19 mouse cellular contexts compared by ENCODE assay signal in the genomic region with DNA sequence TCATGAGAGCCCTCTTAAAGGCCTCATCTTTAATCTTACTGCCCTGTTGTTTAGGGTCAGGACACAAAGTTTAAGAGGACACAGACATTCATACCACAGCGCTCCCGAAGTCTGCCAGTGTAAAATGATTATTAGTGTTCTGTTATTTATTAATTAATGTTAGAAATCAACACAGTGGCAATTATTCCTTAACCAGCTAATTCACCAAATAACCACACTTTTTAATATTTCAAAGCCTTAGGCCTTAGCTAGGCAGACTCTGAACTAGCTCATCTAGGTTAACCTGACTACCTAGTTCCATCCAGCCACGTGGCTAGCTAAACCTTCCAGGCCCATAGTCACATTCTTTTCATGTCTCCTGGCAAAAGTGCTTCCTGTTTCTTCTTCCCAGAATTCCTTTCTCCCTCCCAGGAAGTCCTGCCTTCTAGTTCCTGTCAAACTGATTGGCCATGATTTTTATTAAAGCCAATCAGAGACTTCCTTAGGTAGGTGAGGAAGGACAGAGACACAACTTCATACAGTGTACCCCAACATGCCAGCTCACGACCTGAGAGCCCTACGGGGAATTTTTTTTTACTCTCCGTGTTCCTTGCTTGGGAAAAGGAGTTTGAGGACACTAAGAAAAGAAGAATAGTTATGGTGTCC. TPM values are rescaled to one million over a fixed set of nuclear protein-coding genes. Genes with fewer than 3 reads are reported as not detected.
DNase-seq lines count a peak whose midpoint lies in the region; ATAC-seq and TF ChIP-seq lines count a peak whose summit lies in the region.
"Had no signal": no experiment of that assay in that cellular context is flagged by ENCODE, and none has a peak within 500 bp of the region (broad histone marks: within the 10 kb centered on the region; RNA-seq: fewer than 3 reads in every experiment).

No protein-coding gene starts in this region.

- intact Hi-C loops in left cerebral cortex, postnatal 10 days (cut with DNase I), result no loop called here

- ATAC-seq in midbrain, embryonic 11.5 days (ENCODE audit: low FRiP score), result no peak
- no peak for ATAC-seq in midbrain, embryonic 15.5 days (replicated peaks)
- no peak for ATAC-seq in liver, embryonic 14.5 days (ENCODE audit: insufficient read depth)
- no peak for ATAC-seq in CD4-positive, CD25-positive, alpha-beta regulatory T cell, adult 4 months
- ATAC-seq: forebrain, postnatal 0 days; inflammation-experienced regulatory T-cells, adult 6 months had no signal

- H3K36me3 ChIP-seq in kidney, adult 2 months (ENCODE audit: control insufficient read depth, insufficient read depth, low read length), result peaks cover 5% of the 10 kb centered on the region
- H3K36me3 ChIP-seq in midbrain, embryonic 11.5 days (ENCODE audit: control insufficient read depth, insufficient read depth, low read length), result no peaks in the 10 kb centered on the region
- H3K36me3 ChIP-seq in midbrain, embryonic 15.5 days (replicated peaks), result no peaks in the 10 kb centered on the region
- peaks cover 82% of the 10 kb centered on the region for H3K36me3 ChIP-seq in liver, embryonic 14.5 days (replicated peaks; ENCODE audit: control insufficient read depth, insufficient read depth, low read depth)
- H3K36me3 ChIP-seq: forebrain, embryonic 10.5 days; limb, embryonic 12.5 days; midbrain, embryonic 10.5 days; neural tube, embryonic 12.5 days had no signal

- H3K4me3 ChIP-seq in kidney, adult 2 months (ENCODE audit: insufficient read depth, low read depth, low read length), result no peak overlapping the region
- H3K4me3 ChIP-seq in midbrain, embryonic 11.5 days (ENCODE audit: low read depth, low read length), result no peak overlapping the region
- H3K4me3 ChIP-seq in midbrain, embryonic 15.5 days, result no peak overlapping the region
- H3K4me3 ChIP-seq in liver, embryonic 14.5 days (ENCODE audit: insufficient read depth in 1 of 2, low read depth in 2 of 2, low read length in 2 of 2), result no peak overlapping the region
- H3K4me3 ChIP-seq: embryonic facial prominence, embryonic 15.5 days; forebrain, embryonic 10.5 days; hindbrain, embryonic 13.5 days; limb, embryonic 12.5 days; midbrain, embryonic 10.5 days; neural tube, embryonic 12.5 days had no signal

- DNase-seq in kidney, adult 2 months, result peak; percentile 70
- DNase-seq in kidney, postnatal 10 days, result no peak
- DNase-seq in midbrain, embryonic 11.5 days (ENCODE audit: low spot score, missing footprints), result peak; percentile 76
- DNase-seq in liver, embryonic 14.5 days (ENCODE audit: low read depth in 3 of 3, low spot score in 3 of 3), result no peak
- DNase-seq in left cerebral cortex, postnatal 10 days (ENCODE audit: extremely low spot score in 1 of 2, low spot score in 2 of 2), result no peak
- DNase-seq: forebrain, postnatal 0 days; lung, embryonic 14.5 days; lung, postnatal 4 days had no signal

- 63% methylated on average over 6 of the region's 6 CpGs for WGBS in kidney, adult 2 months
- 93% methylated on average over 6 of the region's 6 CpGs for WGBS in midbrain, embryonic 11.5 days
- 88% methylated on average over 6 of the region's 6 CpGs for WGBS in midbrain, embryonic 15.5 days
- WGBS in liver, embryonic 14.5 days (ENCODE audit: insufficient replicate concordance), result 83% methylated on average over 6 of the region's 6 CpGs

- peaks cover 25% of the 10 kb centered on the region for H3K4me1 ChIP-seq in kidney, adult 2 months (ENCODE audit: control insufficient read depth, insufficient read depth, low read length)
- 0 out of 2 replicates have a peak, but pooled peaks cover 2% of the 10 kb centered on the region for H3K4me1 ChIP-seq in midbrain, embryonic 11.5 days (ENCODE audit: control insufficient read depth, insufficient read depth, low read length)
- H3K4me1 ChIP-seq in midbrain, embryonic 15.5 days, result peaks cover 9% of the 10 kb centered on the region
- H3K4me1 ChIP-seq in liver, embryonic 14.5 days (replicated peaks; ENCODE audit: control insufficient read depth in 2 of 2, insufficient read depth in 2 of 2, low read length in 1 of 2), result peaks cover 67 to 74% of the 10 kb centered on the region in 2 experiments

- TF ChIP-seq POLR2A in kidney, adult 2 months (IDR thresholded peaks at IDR 0.05; ENCODE audit: low read depth, low read length), result no peak

- no peak for TF ChIP-seq EP300 in liver, embryonic 14.5 days (IDR thresholded peaks at IDR 0.05; ENCODE audit: low read depth)

- no peaks in the 10 kb centered on the region for H3K9me3 ChIP-seq in midbrain, embryonic 11.5 days (ENCODE audit: control insufficient read depth, low read length)
- no peaks in the 10 kb centered on the region for H3K9me3 ChIP-seq in midbrain, embryonic 15.5 days
- no peaks in the 10 kb centered on the region for H3K9me3 ChIP-seq in liver, embryonic 14.5 days (ENCODE audit: control insufficient read depth, low read length)
- H3K9me3 ChIP-seq: embryonic facial prominence, embryonic 15.5 days; forebrain, embryonic 10.5 days; G1E; hindbrain, embryonic 13.5 days; limb, embryonic 12.5 days; midbrain, embryonic 10.5 days; neural tube, embryonic 12.5 days had no signal

- H3K4me2 ChIP-seq in midbrain, embryonic 11.5 days, result no peak overlapping the region
- no peak overlapping the region for H3K4me2 ChIP-seq in midbrain, embryonic 15.5 days
- peak overlapping the region; percentile 1; the same call in 1 of the 2 replicates for H3K4me2 ChIP-seq in liver, embryonic 14.5 days (ENCODE audit: low read depth)
- H3K4me2 ChIP-seq: embryonic facial prominence, embryonic 15.5 days; hindbrain, embryonic 13.5 days; limb, embryonic 12.5 days; lung, embryonic 14.5 days; neural tube, embryonic 12.5 days had no signal

- H3K27ac ChIP-seq in kidney, adult 2 months (ENCODE audit: insufficient read depth, low read depth, low read length), result peak overlapping the region; percentile 97
- no peak overlapping the region for H3K27ac ChIP-seq in midbrain, embryonic 11.5 days (ENCODE audit: low read depth, low read length)
- no peak overlapping the region for H3K27ac ChIP-seq in midbrain, embryonic 15.5 days
- H3K27ac ChIP-seq in liver, embryonic 14.5 days, result peak overlapping the region; percentile 100
- H3K27ac ChIP-seq: embryonic facial prominence, embryonic 15.5 days; hindbrain, embryonic 13.5 days; limb, embryonic 12.5 days; midbrain, embryonic 10.5 days; neural tube, embryonic 12.5 days; stomach, postnatal 0 days had no signal

- no peak overlapping the region for H3K9ac ChIP-seq in midbrain, embryonic 11.5 days (ENCODE audit: low read length)
- no peak overlapping the region for H3K9ac ChIP-seq in midbrain, embryonic 15.5 days
- H3K9ac ChIP-seq in liver, embryonic 14.5 days (replicated peaks), result peak overlapping the region; percentile 31
- H3K9ac ChIP-seq: embryonic facial prominence, embryonic 15.5 days; forebrain, postnatal 0 days; hindbrain, embryonic 13.5 days; limb, embryonic 12.5 days; lung, embryonic 14.5 days; neural tube, embryonic 12.5 days had no signal

- TF ChIP-seq CTCF in kidney, adult 2 months (conservative IDR thresholded peaks at IDR 0.05; ENCODE audit: insufficient read depth, insufficient read length, low read depth, low read length), result no peak
- TF ChIP-seq CTCF in liver, embryonic 14.5 days (IDR thresholded peaks at IDR 0.05; ENCODE audit: low read depth), result no peak

- no peaks in the 10 kb centered on the region for H3K27me3 ChIP-seq in kidney, adult 2 months (replicated peaks; ENCODE audit: control insufficient read depth, insufficient read depth, low read length)
- H3K27me3 ChIP-seq in midbrain, embryonic 11.5 days (ENCODE audit: control insufficient read depth, insufficient read depth, low read length), result no peaks in the 10 kb centered on the region
- no peaks in the 10 kb centered on the region for H3K27me3 ChIP-seq in midbrain, embryonic 15.5 days (replicated peaks)
- no peaks in the 10 kb centered on the region for H3K27me3 ChIP-seq in liver, embryonic 14.5 days (ENCODE audit: control insufficient read depth, insufficient read depth, low read length)
- H3K27me3 ChIP-seq: embryonic facial prominence, embryonic 15.5 days; hindbrain, embryonic 13.5 days; limb, embryonic 12.5 days; neural tube, embryonic 12.5 days had no signal

RNA-seq across cellular contexts. Expression of a gene that starts 17.7 kb away (rescaled TPM):
- polyA plus RNA-seq in kidney, adult 2 months (2012; rRNA removed), result 128 and 131 TPM in 2 replicates
- 19.5 and 20.5 TPM in 2 replicates for polyA plus RNA-seq in midbrain, embryonic 11.5 days (2014; fragmentation: Nextera tagmentation; extraction: Ambion mirVana)
- polyA plus RNA-seq in midbrain, embryonic 15.5 days (2015; fragmentation: Nextera tagmentation; extraction: Ambion mirVana), result 29.5 and 31.7 TPM in 2 replicates
- polyA plus RNA-seq in liver, embryonic 14.5 days (2012; rRNA removed), result 116 and 155 TPM in 2 replicates
- 295 and 311 TPM in 2 replicates for polyA plus RNA-seq in liver, embryonic 14.5 days (2014; fragmentation: Nextera tagmentation; extraction: Ambion mirVana)
- total RNA-seq in left cerebral cortex, postnatal 10 days (2021), result 10 to 100 TPM; 32.9 to 34.9 TPM
- under 1 TPM in 1 of 2 experiments, not detected in 1; 0.46 TPM for polyA plus RNA-seq in CD4-positive, CD25-positive, alpha-beta regulatory T cell, adult 4 months (2017; shearing (Covaris generic))

Comparison
In these comparisons a context has a peak if more than half of its experiments do, and no peak if none do; other contexts are left out.
1. DNase-seq: peak in kidney, adult 2 months (single experiment) and midbrain, embryonic 11.5 days (single experiment); none in kidney, postnatal 10 days (single experiment), liver, embryonic 14.5 days (0 of 3) and left cerebral cortex, postnatal 10 days (0 of 2).
2. H3K27ac ChIP-seq: peak in kidney, adult 2 months (single experiment) and liver, embryonic 14.5 days (single experiment); none in midbrain, embryonic 11.5 days (single experiment) and midbrain, embryonic 15.5 days (single experiment).
3. RNA of a gene that starts 17.7 kb away (polyA plus RNA-seq): 116 to 311 TPM in liver, embryonic 14.5 days, 128 to 131 TPM in kidney, adult 2 months, 29.5 to 31.7 TPM in midbrain, embryonic 15.5 days and 19.5 to 20.5 TPM in midbrain, embryonic 11.5 days; 0.46 TPM in CD4-positive, CD25-positive, alpha-beta regulatory T cell, adult 4 months; every median in the first group is over 10 times any median in the second.